Mouse (Mus musculus) cerebellum, postnatal 10 days (tissue): Measurements from ENCODE around the gene Zbtb7b.
A peak's percentile ranks its signal among the peaks of the same experiment; 100 is the strongest.

ENCODE experiments used
- DNase-seq, 2 experiments: peaks; one replicate each; pipeline ENCODE4 v3.0.0; 2021; ENCODE audit warnings: mixed read lengths in 2 of 2

Zbtb7b gene

DNA sequence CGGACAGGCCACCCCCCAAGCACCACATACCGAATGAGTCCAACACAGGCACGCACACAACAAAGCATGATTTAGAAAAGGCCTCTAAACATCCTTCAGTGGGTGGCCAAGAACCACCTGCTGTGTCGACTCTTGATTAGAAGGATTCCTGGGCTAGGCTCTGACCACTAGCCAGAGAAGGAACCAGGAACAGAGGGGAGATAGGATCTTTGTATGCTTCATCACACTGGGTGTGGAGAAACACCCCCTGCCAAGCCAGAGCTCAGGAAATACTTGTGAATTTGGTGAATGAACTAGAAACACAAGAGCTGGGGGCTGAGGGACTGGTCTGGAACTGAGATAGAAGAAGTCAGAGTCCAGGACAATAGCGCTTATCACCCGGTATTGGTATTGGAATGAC, 58.0 kb downstream of the Zbtb7b start:
- peak in 1 of 2 experiments; percentile 19 for DNase-seq

DNA sequence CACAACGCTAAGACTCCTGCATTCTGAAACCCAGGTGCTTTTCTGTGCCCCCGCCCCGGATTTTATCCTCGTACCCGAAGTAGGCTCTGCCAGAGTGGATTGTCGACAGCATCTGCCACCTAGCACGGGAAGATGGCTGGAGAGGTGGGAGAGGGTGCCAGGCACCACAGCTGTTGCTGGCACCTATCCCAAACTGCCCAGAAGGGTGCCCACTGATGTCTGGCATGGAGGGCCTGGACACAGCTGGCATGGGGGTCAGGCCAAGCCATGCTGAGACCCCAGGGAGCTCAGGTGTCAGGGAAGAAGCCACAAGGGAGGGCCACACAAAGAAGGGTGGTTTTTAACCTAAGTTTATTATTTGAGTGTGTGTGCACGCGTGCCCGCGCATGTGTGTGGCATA, 61.5 kb downstream of the Zbtb7b start:
- DNase-seq = peak; percentile 83 to 86

DNA sequence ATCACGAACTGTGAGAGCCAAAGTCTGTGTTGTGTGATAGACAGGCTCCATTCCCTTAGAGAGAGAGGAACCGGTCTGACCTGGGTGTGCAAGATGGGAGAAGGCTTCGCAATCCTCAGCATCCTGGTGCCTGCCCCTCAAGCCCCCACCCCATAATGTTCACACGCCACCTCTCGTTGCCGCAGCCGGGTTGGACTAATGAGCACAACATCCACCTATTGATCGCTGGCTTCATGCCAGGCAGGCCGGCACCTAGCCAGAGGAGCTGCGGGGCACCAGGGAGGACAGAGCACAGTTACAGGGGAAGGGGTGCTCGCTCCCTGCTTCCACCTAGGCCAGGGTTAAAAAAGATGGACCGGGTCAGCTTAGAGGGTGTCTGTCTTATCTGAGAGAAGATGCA, 62.1 kb downstream of the Zbtb7b start:
- peak; percentile 73 to 77 for DNase-seq

DNA sequence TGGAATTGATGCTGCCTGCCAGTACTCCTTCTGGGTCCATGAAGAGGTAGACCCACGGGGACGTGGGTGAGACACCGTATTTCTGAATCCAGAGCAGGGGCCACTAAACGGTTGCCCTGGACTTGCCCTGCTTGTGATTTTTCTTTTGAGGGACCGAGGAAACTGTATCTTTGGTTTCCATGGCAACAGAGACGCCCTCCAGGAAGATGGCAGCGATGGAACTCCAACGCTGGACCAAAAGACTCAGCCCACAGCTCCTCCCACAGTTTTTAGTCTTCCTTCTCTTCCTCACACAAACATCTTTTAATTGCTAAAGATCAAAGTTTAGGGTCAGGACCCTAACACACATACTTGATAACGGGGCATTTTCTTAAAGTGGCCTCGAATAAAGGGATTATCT, 62.6 kb downstream of the Zbtb7b start:
- DNase-seq = peak; percentile 25 to 45

DNA sequence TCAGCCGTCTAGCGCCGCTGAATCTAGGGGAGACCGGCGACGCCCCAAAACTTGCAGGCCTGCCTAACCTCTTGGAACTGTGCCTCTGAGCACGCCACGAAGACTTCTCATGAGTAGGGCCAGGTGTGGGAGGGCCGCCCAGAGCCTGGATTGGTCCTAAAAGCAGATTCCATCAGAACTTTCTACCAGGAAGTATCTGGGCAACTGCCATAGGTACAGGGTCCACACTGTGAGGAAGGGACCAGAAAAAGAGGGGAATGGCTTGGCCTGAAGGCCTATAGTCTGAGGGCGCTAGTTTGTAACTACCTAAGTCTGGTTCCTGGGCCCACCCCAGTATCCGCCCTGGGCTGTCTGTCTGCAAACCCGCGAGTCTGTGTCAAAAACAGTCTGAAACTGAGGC, 63.0 kb downstream of the Zbtb7b start:
- DNase-seq = peak; percentile 19 to 21

DNA sequence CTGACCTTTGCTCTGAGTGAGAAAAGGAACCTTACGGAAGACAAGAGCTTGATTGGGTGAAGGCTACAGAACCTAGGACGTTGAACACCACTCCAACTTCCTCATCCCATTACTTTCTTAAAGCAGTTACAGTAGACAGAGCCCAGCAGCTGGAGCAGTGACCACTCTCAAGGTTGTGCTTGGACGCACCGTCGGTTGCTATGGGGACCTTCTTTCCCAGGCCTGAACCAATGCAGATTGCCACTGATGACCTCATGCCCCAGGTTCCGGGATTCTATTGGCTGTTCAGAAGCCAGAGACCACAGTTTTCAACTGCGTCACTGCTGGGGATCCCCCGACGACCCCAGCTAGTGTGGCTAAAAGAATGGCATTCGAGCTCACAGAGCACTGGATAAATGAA, 63.6 kb downstream of the Zbtb7b start:
- peak; percentile 56 for DNase-seq

DNA sequence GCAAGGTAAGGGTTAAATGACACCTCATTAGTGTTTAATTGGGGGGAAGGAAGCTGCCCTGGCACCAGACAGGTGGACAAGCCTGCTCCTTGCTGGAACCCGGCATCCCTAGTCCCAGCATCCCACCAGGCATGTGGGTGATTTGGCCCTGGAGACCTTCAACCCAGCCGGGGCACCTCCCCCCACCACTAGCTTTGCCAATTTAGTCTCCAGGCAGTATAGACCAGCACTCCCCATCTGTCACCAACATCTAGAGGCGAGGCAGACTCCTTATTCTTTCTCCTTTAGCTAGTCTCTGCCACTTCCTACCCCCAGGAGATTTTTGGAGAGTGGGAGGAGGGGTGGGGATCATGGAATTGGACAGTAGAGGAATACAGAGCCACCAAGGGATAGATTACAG, 64.2 kb downstream of the Zbtb7b start:
- peak; percentile 53 to 75 for DNase-seq

DNA sequence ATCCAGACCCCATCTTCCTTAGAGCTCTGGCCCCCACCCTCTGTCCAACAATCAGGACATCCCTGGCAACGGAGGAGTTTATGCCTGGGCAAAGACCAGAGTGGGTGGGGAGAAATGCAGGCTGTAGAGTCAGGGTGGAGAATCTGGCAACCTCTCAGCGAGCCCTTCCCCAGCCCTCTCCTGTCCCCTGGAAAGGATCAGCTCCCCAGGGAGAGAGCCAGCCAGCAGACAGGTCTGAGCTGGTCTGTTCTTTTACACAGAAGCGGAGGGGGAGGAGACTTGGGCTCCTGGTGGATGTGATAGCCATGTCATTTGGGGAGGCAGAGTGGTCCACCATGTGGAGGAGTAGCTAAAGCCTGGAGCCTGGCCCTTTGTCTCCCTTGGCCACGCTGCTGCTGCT, 66.0 kb downstream of the Zbtb7b start:
- DNase-seq = peak; percentile 28 to 51
